Mouse (Mus musculus) midbrain, postnatal 0 days (tissue): ENCODE data around the gene Edar. TPM values are rescaled to one million over a fixed set of nuclear protein-coding genes. Genes with fewer than 3 reads are reported as not detected.
A peak's percentile ranks its signal among the peaks of the same experiment; 100 is the strongest.

Experiments used
- ATAC-seq: fragments of 200-750 bp; cut with Nextera tagmentation; 2 replicates; pipeline ENCODE4 v1.8.0; 2017; ENCODE audit warnings: moderate number of reproducible peaks, mild to moderate bottlenecking, moderate TSS enrichment, moderate library complexity; ENCODE audit not compliant: low FRiP score
- DNase-seq: peaks from one replicate; pipeline ENCODE4 v3.0.0-alpha.2; 2015; ENCODE audit warnings: low spot score
- H3K27ac ChIP-seq: fragments of 300-500 bp; sonication (generic); 2 replicates; pipeline ENCODE4 v1.5.1; 2014; ENCODE audit warnings: low read depth, mild to moderate bottlenecking, low read length, mixed read lengths
- H3K27me3 ChIP-seq: fragments of 300-500 bp; sonication (generic); 2 replicates; pipeline ENCODE4 v1.6.1; 2014; ENCODE audit warnings: low read length, control low read depth, mixed read lengths; ENCODE audit not compliant: insufficient read depth
- H3K36me3 ChIP-seq: fragments of 300-500 bp; sonication (generic); 2 replicates; pipeline ENCODE4 v1.6.1; 2014; ENCODE audit warnings: low read length, control low read depth, mixed read lengths; ENCODE audit not compliant: insufficient read depth
- H3K4me1 ChIP-seq: fragments of 300-500 bp; sonication (generic); 2 replicates; pipeline ENCODE4 v1.6.1; 2014; ENCODE audit warnings: mild to moderate bottlenecking, control low read depth, antibody characterized with exemption, low read length, mixed read lengths; ENCODE audit not compliant: insufficient read depth
- H3K4me2 ChIP-seq: fragments of 300-500 bp; sonication (generic); 2 replicates; pipeline ENCODE4 v1.6.1; 2014; ENCODE audit warnings: low read depth, mild to moderate bottlenecking, low read length, mixed read lengths; ENCODE audit not compliant: poor library complexity, severe bottlenecking
- H3K4me3 ChIP-seq: fragments of 300-500 bp; sonication (generic); 2 replicates; pipeline ENCODE4 v1.5.1; 2014; ENCODE audit warnings: low read depth, mild to moderate bottlenecking, low read length, moderate library complexity
- H3K9ac ChIP-seq: fragments of 300-500 bp; sonication (generic); replicated peaks from 2 replicates; pipeline ENCODE4 v1.6.1; 2014; ENCODE audit warnings: mild to moderate bottlenecking, low read length, moderate library complexity, mixed read lengths; ENCODE audit not compliant: poor library complexity, severe bottlenecking
- H3K9me3 ChIP-seq: fragments of 300-500 bp; sonication (generic); 2 replicates; pipeline ENCODE4 v1.6.1; 2016; ENCODE audit warnings: low read length, control low read depth
- CTCF ChIP-seq: IDR thresholded peaks from 2 replicates; pipeline ENCODE4 v1.5.1; 2016; ENCODE audit warnings: antibody characterized with exemption, mild to moderate bottlenecking
- WGBS: fragments of 180-500 bp; shearing (Covaris S2); extraction: QIAGEN DNeasy Blood & Tissue Kit; methylation state at CpG from one replicate; pipeline ENCODE4 v1.1.7; 2014; 5-methylcytosine and 5-hydroxymethylcytosine counted together
- polyA plus RNA-seq: library from polyadenylated mRNA; unstranded; fragments of >200 nt; fragmentation: Nextera tagmentation; extraction: Ambion mirVana; gene quantifications from 2 replicates; pipeline ENCODE4 v1.2.1, GENCODE M21; 2015
- total RNA-seq: library from RNA; depleted of rRNA; stranded (reverse); fragments of >200 nt; gene quantifications from 2 replicates; pipeline ENCODE4 v1.2.3, GENCODE M21; 2014

Edar gene
- total and polyA plus RNA-seq, 2 experiments from 2014 or later: 0.16 to 0.33 TPM

GRCm38 (mm10) chr10:58672557-58673277 is 2.7 kb downstream of the Edar start:
- H3K27me3 ChIP-seq: no peaks in the 10 kb centered on the region
- H3K36me3 ChIP-seq: no peaks in the 10 kb centered on the region
- no peak overlapping the region for H3K4me3 ChIP-seq
- no peak overlapping the region; the same call in 1 of the 2 replicates for H3K4me2 ChIP-seq
- H3K9ac ChIP-seq: no peak overlapping the region
- H3K4me1 ChIP-seq: peaks cover 7% of the 10 kb centered on the region
- peak overlapping the region; percentile 19; the same call in 1 of the 2 replicates for H3K27ac ChIP-seq
- ATAC-seq (peak; percentile 10; the same call in 1 of the 2 replicates), DNase-seq (no peak)
- no peaks in the 10 kb centered on the region for H3K9me3 ChIP-seq
- WGBS: 36% methylated on average over 10 of the region's 10 CpGs
- TF ChIP-seq CTCF: no peak

GRCm38 (mm10) chr10:58663868-58664267 is 11.6 kb downstream of the Edar start:
- no peaks in the 10 kb centered on the region for H3K9me3 ChIP-seq
- H3K4me1 ChIP-seq: no peaks in the 10 kb centered on the region
- no peak overlapping the region for H3K4me3 ChIP-seq
- no peaks in the 10 kb centered on the region for H3K36me3 ChIP-seq
- ATAC-seq (peak; percentile 59; the same call in 1 of the 2 replicates), DNase-seq (peak; percentile 60)
- H3K4me2 ChIP-seq: no peak overlapping the region
- WGBS: 66% methylated on average over 5 of the region's 5 CpGs
- H3K27ac ChIP-seq: no peak overlapping the region
- TF ChIP-seq CTCF: no peak
- H3K9ac ChIP-seq: no peak overlapping the region
- H3K27me3 ChIP-seq: no peaks in the 10 kb centered on the region

GRCm38 (mm10) chr10:58663417-58663816 is 12.0 kb downstream of the Edar start:
- ATAC-seq (peak; percentile 74), DNase-seq (peak; percentile 85)
- Histone ChIP-seq H3K36me3 (no peaks in the 10 kb centered on the region), H3K4me1 (no peaks in the 10 kb centered on the region), H3K4me3 (no peak overlapping the region), H3K27ac (no peak overlapping the region), H3K9ac (no peak overlapping the region), H3K4me2 (no peak overlapping the region), H3K27me3 (no peaks in the 10 kb centered on the region), H3K9me3 (no peaks in the 10 kb centered on the region)
- 78% methylated on average over 6 of the region's 6 CpGs for WGBS
- no peak for TF ChIP-seq CTCF

GRCm38 (mm10) chr10:58659268-58659986 is 16.0 kb downstream of the Edar start:
- WGBS: 56% methylated on average over 11 of the region's 11 CpGs
- DNase-seq (no peak), ATAC-seq (no peak)
- no peaks in the 10 kb centered on the region for H3K27me3 ChIP-seq
- no peak overlapping the region for H3K4me3 ChIP-seq
- TF ChIP-seq CTCF: no peak
- H3K27ac ChIP-seq: no peak overlapping the region
- no peaks in the 10 kb centered on the region for H3K36me3 ChIP-seq
- H3K9me3 ChIP-seq: no peaks in the 10 kb centered on the region
- no peak overlapping the region for H3K9ac ChIP-seq
- H3K4me2 ChIP-seq: no peak overlapping the region
- H3K4me1 ChIP-seq: no peaks in the 10 kb centered on the region

GRCm38 (mm10) chr10:58657731-58658130 is 17.7 kb downstream of the Edar start:
- no peak for TF ChIP-seq CTCF
- DNase-seq (no peak), ATAC-seq (no peak)
- Histone ChIP-seq H3K4me3 (no peak overlapping the region), H3K9me3 (no peaks in the 10 kb centered on the region), H3K9ac (no peak overlapping the region), H3K27me3 (no peaks in the 10 kb centered on the region), H3K36me3 (no peaks in the 10 kb centered on the region), H3K4me1 (no peaks in the 10 kb centered on the region), H3K4me2 (no peak overlapping the region), H3K27ac (no peak overlapping the region)
- WGBS: 63% methylated on average over 2 of the region's 2 CpGs

GRCm38 (mm10) chr10:58653679-58654078 is 21.8 kb downstream of the Edar start:
- no peak overlapping the region for H3K4me3 ChIP-seq
- no peaks in the 10 kb centered on the region for H3K9me3 ChIP-seq
- peak; percentile 51 for TF ChIP-seq CTCF
- no peak overlapping the region for H3K4me2 ChIP-seq
- no peak overlapping the region for H3K9ac ChIP-seq
- peak; percentile 31; the same call in 1 of the 2 replicates for ATAC-seq
- peak; percentile 39 for DNase-seq
- 72% methylated on average over 3 of the region's 3 CpGs for WGBS
- H3K27me3 ChIP-seq: no peaks in the 10 kb centered on the region
- H3K4me1 ChIP-seq: peaks cover 2% of the 10 kb centered on the region; the same call in 1 of the 2 replicates
- H3K27ac ChIP-seq: no peak overlapping the region
- no peaks in the 10 kb centered on the region for H3K36me3 ChIP-seq
